Mouse (Mus musculus) activated CD4-positive, CD25-positive, alpha-beta regulatory T cell, adult 4 months (primary cell): ENCODE measurements around the gene Hps5. TPM values are rescaled to one million over a fixed set of nuclear protein-coding genes. Genes with fewer than 3 reads are reported as not detected.

Experiments
- ATAC-seq: one replicate; pipeline ENCODE4 v1.8.0; 2017
- polyA plus RNA-seq, 2 experiments: library from polyadenylated mRNA; unstranded; fragments of 100-300 nt; shearing (Covaris generic); gene quantifications; one replicate each; pipeline ENCODE4 v1.2.1; 2017

The Hps5 gene
- polyA plus RNA-seq = 10 to 100 TPM; 17.6 to 17.8 TPM

- ATAC-seq = peak; percentile 91
Observed at GRCm38 (mm10) chr7:46795287-46796205, at the start of gene Hps5, which contains the start of gene Gtf2h1. TSS of gene Hps5 (minus strand) at chr7:46796064. TSS of gene Gtf2h1 (plus strand) at chr7:46796103.

- peak; percentile 78 for ATAC-seq
Observed at GRCm38 (mm10) chr7:46845211-46845977, 49.5 kb upstream of the Hps5 start.

- ATAC-seq = no peak
Observed at GRCm38 (mm10) chr7:46843576-46843975, 47.7 kb upstream of the Hps5 start.

GRCm38 (mm10) chr7:46842278-46842677, 46.4 kb upstream of the Hps5 start:
- ATAC-seq = no peak

- ATAC-seq = no peak
Observed at GRCm38 (mm10) chr7:46840787-46841525, 45.1 kb upstream of the Hps5 start, which contains the start of gene Ldha. TSS of gene Ldha (plus strand) at chr7:46841475.

- ATAC-seq = no peak
Observed at GRCm38 (mm10) chr7:46840326-46840725, 44.5 kb upstream of the Hps5 start.

GRCm38 (mm10) chr7:46839861-46840260, 44.0 kb upstream of the Hps5 start:
- no peak for ATAC-seq

- ATAC-seq = no peak
Observed at GRCm38 (mm10) chr7:46839446-46839845, 43.6 kb upstream of the Hps5 start.

- ATAC-seq = peak; percentile 95
Observed at GRCm38 (mm10) chr7:46838891-46839302, 43.0 kb upstream of the Hps5 start.

GRCm38 (mm10) chr7:46838104-46838671, 42.3 kb upstream of the Hps5 start:
- no peak for ATAC-seq

- no peak for ATAC-seq
Observed at GRCm38 (mm10) chr7:46837073-46837472, 41.2 kb upstream of the Hps5 start.

- no peak for ATAC-seq
Observed at GRCm38 (mm10) chr7:46836357-46836756, 40.5 kb upstream of the Hps5 start.

- ATAC-seq = no peak
Observed at GRCm38 (mm10) chr7:46834994-46835610, 39.2 kb upstream of the Hps5 start.

GRCm38 (mm10) chr7:46833670-46834255, 37.9 kb upstream of the Hps5 start:
- ATAC-seq = no peak

GRCm38 (mm10) chr7:46833266-46833665, 37.4 kb upstream of the Hps5 start:
- ATAC-seq = peak; percentile 90

- ATAC-seq = peak; percentile 73
Observed at GRCm38 (mm10) chr7:46832112-46832810, 36.4 kb upstream of the Hps5 start.

- no peak for ATAC-seq
Observed at GRCm38 (mm10) chr7:46831693-46832092, 35.8 kb upstream of the Hps5 start.

- peak; percentile 8 for ATAC-seq
Observed at GRCm38 (mm10) chr7:46830799-46831590, 35.1 kb upstream of the Hps5 start.

GRCm38 (mm10) chr7:46829911-46830310, 34.0 kb upstream of the Hps5 start:
- no peak for ATAC-seq

- no peak for ATAC-seq
Observed at GRCm38 (mm10) chr7:46827803-46828184, 31.9 kb upstream of the Hps5 start.
